Mouse (Mus musculus): ENCODE results near the gene Dhx9. TPM values are rescaled to one million over a fixed set of nuclear protein-coding genes. Genes with fewer than 3 reads are reported as not detected.
"Not testable (repeated sequence)": the region's sequence is repeated elsewhere in the genome, so short reads cannot be mapped to it uniquely, and the experiment has no call there.

Gene Dhx9
- total RNA-seq, 2 experiments from 2014 or later = 73.6 to 92.8 TPM

DNA sequence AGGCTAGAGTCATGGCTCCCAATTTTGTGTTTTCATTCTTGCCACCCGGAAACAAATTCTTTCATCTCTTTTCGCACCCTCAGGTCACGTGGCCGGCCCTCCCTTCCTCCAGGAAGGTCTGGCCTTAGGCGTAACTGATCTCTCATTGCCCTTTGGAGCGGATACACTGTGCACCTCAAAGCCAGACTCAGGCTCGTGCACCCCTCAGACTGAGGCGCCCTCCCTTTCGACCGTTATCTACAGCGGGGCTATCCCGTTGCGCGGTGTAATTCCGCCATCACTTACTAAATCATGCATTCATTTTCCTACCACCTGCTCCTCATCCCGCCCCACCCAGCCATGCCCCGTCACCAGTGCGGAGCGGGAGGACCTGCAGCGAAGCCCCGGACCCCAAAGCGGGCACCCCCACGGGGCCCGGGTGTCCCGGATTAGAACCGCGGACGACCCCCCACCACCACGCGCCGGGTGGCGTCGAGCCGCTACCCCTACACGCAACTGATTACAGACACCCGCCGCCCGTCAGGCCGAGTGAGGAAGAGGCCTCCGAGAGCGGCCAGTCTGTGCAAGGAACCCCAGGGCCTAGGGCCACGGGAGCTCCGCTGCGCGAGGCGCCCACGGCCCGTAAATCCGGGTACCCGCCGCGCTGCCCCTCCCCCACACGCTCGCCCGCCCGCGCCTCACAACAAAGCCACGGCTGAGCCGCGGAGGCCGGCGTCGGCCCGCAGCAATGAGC is 527 bp downstream of the Dhx9 start:
- ATAC-seq (replicated peaks; ENCODE audit: low FRiP score, poor library complexity, severe bottlenecking) = peak; percentile 76

DNA sequence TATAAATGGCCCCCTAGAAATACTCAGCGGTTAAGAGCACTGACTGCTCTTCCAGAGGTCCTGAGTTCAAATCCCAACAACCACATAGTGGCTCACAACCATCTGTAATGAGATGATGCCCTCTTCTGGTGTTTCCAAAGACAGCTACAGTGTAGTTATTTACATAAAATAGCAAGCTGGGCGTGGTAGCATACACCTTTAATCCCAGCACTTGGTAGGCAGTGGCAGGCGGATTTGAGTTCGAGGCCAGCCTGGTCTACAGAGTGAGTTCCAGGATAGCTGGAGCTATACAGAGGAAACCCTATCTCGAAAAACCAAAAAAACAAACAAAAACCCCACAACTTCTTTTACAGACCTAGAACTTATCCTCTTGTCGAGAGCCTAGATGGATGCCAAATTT is 1.3 kb downstream of the Dhx9 start:
- ATAC-seq (replicated peaks; ENCODE audit: low FRiP score, poor library complexity, severe bottlenecking) = not testable (repeated sequence)

DNA sequence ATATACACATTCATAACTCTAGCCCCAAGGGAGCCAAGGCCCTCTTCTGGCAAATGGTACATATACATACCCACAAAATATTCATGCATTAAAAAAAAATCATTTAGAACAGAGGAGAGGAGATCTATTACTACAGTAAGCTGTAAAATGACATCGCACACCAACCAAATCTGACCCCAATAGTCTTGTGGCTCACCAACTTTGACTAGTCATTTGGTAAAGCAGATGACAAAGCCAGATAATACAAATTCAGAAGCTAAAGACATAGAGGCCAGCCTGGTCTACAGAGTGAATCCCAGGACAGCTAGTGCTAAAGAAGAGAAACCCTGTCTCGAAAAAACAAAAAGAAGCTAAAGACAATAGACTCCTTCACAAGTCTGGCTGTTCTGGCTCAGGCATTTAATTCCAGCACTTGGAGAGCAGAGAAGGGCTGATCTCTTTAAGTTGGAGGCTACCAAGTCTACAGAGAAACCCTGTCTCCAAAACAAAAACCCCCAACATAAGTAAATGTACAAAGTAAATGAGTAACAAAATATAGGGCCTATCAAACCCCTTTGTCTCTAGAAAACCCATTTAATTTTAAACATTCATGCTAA is 2.2 kb downstream of the Dhx9 start:
- peak; percentile 36; the same call in 1 of the 2 replicates for ATAC-seq (replicated peaks; ENCODE audit: low FRiP score, poor library complexity, severe bottlenecking)

DNA sequence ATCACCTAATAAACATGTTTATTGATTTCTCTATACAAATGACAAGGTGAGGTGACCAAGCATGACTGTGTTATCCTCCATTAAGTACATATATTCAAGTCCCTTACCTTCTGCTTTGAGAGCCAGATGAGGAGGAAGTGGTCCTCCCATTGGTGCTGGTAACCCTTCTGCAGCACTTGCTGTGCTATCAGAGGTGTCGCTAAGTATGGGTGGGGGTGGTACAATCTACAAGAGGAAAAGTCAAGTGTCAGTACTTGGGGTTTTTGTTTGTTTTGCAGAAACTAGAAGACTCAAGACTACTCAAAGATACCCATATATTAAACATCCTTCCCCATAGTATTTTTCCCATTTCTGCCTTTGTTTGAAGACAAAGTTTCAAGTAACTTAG is 6.4 kb downstream of the Dhx9 start:
- ATAC-seq (replicated peaks; ENCODE audit: low FRiP score, poor library complexity, severe bottlenecking) = no peak

DNA sequence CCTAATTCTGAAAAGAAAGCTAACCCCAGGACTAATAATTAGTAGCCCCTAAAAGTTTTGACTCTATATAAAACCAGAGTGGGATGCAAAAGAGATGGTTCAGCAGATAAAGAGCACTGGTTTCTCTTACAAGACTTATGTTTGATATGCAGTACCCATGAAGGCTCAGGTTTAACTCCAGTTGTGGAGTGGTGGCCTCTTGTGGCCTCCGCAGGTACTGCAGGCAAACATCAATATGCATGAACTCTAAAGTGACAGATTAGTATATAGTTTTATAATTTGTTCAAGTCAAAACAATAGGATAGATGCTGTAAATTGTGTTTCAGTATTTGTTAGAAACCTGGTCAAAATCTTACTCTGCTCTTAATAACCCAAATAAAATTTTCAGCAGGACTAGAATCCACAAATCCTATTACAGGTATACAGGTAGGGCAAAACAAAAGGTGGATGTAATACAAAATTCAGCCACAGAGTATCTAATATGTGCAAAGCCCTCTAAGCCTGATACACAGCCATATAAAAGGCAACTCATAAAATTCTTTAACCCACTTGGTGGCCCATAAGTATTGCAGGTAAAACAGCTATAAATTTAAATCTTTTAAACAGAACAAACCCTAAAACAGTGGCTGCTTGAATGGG is 7.0 kb downstream of the Dhx9 start:
- ATAC-seq (replicated peaks; ENCODE audit: low FRiP score, poor library complexity, severe bottlenecking) = peak; percentile 87

DNA sequence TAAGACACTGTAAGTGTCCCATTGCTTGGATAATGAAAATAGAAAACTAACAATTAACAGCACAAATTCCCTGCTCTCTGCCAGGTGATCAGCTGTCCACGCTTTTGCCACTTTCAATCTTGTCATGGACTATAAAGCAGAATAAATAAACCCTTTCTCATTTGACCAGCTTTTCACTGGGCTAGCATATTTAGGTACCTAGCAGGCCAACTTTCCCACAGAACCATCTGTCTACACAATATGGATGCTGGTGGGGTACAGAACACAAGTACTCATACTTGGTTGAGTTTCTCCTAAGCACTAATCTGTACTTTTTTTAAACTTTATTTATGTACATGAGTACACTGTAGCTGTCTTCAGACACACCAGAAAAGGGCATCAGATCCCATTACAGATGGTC is 8.2 kb downstream of the Dhx9 start:
- no peak for ATAC-seq (replicated peaks; ENCODE audit: low FRiP score, poor library complexity, severe bottlenecking)

DNA sequence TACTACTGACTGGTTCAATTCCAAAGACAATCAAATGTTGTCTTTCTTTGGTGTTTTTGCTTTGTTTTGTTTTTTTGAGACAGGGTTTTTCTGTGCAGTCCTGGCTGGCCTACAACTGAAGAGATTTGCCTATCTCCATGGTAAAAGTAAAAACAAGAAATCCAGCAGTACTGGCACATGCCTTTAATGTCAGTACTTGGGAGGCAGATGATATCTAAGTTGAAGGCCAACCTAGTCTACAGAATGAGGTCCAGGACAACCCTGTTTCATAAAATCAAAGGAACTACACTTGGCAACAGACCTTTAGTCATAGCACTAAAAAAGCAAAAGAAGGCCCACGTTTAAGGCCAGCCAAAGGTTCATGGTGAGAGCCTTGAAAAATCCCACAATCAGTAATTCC is 25.7 kb downstream of the Dhx9 start:
- no peak for ATAC-seq (replicated peaks; ENCODE audit: low FRiP score, poor library complexity, severe bottlenecking)

DNA sequence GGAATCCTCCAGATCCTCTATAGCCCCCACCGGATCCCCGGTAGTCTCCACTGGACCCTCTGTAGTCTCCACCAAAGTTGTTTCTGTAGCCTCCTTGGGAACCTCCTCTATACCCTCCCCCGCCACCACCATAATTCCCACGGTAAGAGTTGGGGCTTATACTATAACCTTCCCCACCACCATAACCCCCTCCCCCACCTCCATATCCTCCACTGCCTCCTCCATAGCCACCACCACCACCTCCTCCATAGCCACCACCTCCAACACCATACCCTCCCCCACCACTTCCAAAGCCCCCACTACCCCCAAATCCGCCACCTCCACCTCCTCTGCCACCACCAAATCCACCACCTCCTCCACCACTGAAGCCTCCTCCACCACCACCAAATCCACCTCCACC is 31.3 kb downstream of the Dhx9 start:
- ATAC-seq (replicated peaks; ENCODE audit: low FRiP score, poor library complexity, severe bottlenecking) = no peak

DNA sequence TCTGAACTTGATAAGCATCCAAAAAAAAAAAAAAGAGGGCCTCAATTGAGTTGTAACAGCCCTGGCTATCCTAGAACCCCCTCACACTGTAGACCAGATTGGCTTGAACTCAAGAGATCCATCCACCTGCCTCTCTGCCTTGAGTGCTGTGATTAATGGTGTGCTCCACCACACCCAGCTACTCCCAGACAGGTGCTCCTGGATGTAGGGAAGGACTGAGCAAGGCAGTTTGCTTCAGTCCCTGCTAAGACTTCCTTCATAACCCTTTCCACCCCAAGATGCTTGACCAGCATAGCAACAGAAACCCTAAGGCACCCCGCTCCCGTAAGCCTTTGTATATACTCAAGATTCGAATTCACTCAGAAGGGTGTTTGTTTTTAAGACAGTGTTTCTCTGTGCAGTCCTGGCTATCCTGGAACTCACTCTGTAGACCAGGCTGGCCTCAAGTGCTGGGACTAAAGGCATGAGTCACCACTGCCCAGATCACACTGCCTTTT is 34.3 kb downstream of the Dhx9 start:
- ATAC-seq (replicated peaks; ENCODE audit: low FRiP score, poor library complexity, severe bottlenecking) = no peak

DNA sequence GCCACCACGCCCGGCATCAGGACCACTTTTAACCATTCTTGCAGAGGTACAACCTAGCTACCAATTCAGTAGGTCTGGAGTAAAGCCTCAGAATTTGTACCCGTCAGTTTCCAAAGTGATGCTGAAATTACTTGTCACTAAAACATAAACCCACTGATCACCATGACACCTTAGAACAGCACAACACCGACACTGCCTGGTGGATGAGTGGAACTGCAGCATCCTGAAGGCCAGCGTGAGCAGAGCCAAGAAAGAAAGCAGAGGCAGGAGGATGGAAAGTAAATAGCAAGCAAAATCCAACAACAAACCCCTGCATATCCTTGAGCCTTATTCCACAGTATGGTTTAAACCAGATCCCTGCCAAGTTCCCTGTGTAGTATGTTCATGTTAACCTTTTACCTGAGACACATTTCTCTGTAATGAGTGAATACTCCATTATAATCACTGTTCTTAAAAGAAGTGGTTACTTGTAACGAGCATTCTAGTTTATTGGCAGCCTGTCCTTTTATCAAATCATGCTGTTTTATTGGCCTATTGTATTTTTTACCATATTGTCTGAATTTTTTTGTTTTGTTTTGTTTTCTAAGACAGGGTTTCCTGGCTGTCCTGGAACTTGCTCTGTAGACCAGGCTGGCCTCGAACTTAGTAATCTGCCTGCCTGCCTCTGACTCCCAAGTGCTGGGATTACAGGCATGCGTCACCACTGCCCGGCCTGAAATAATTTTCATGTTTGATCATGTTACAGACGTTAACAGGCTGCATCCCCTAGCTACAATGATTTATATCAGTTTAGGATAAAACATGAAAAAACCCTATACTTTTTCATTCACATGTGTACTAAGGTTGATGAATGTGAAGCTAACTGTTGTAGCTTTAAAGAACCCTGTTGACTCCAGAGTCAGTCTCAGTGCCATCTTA is 36.0 kb downstream of the Dhx9 start:
- ATAC-seq (replicated peaks; ENCODE audit: low FRiP score, poor library complexity, severe bottlenecking) = peak; percentile 83

DNA sequence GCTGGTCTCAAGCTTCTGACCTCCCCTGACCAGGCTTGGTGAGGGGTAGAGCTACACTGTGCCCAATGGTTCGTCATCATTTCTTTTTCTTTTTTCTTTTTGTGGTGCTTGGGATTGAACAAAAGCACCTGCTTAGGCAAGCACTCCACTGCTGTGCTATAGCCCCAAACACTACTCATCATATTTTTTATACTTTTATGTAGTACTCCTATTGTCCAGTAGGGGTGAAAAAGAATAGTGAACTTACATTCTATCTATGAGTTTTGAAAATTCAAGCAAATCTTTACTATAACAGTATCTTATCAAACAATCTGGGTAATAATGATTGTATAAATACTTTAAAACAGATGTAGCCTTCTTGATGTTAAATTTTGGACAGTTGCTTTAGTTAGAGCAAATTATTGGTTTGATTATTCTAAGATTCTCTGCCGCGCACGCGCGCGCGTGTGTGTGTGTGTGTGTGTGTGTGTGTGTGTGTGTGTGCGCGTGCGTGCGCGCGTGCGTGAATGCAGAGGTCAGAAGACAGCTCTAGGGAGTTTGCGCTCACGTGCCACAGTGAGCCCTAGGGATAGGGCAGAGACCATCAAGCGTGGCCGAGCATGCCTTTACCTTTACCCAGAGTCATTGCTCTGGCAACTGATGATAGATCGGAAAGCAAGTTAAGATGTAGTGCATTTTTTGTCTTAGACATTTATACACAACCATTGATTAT is 41.2 kb downstream of the Dhx9 start:
- ATAC-seq (replicated peaks; ENCODE audit: low FRiP score, poor library complexity, severe bottlenecking) = no peak; the same call in 1 of the 2 replicates

DNA sequence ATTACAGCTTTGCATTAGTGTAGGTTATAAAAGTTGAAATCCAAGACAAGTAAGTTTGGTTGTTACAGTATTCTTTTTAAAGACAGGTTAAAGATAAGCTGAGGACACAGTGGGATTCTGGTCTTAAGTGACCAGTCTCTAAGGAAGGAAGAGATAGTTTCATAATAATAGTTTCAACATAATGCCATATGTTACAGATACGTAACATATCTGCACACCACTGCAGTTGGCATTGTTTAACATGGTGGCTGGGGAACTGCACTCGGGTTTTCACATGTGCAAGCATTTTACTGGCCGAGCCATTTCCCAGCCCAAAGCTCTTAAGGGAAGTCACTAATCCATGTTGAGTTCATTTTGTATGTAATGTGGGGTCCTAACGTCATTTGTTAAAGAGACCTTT is 43.8 kb downstream of the Dhx9 start:
- ATAC-seq (replicated peaks; ENCODE audit: low FRiP score, poor library complexity, severe bottlenecking) = no peak

DNA sequence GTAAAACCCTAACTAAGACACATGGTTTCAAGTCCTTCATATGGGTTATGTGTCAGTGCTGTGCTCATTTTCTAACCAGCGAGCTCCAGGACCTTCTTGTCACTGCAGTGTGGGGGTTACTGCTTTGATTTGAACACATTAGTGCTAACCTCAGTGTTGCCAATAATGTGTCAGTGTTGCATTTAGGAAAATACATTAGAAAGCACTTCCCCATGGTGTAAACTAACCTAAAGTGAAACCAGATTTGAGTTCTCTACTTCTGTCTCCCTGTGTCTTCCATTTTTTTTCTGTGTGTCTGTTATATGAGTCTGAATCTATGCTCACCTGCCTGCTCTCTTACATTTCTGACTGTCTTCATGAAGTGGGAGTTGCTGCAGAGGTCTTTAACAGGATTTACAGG is 44.4 kb downstream of the Dhx9 start:
- no peak for ATAC-seq (replicated peaks; ENCODE audit: low FRiP score, poor library complexity, severe bottlenecking)

DNA sequence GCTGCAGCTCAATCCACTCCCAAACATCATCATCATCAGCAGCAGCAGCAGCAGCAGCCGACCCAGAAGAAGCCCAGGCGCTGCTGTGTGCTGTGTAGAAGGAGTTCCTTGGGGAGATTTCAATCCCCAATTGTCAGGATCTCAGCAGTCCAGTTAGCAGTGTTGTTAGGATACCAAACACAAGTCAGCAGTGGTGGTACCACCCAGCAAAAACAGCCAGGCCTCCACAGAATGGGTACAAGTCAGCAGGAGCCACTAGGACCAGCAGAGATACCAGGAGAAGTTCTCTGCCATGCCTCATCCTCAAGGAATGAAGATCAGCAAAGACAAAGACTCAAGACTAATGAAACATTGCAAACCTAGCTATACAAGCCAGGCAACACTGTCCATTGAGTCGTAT is 45.8 kb downstream of the Dhx9 start:
- no peak for ATAC-seq (replicated peaks; ENCODE audit: low FRiP score, poor library complexity, severe bottlenecking)

DNA sequence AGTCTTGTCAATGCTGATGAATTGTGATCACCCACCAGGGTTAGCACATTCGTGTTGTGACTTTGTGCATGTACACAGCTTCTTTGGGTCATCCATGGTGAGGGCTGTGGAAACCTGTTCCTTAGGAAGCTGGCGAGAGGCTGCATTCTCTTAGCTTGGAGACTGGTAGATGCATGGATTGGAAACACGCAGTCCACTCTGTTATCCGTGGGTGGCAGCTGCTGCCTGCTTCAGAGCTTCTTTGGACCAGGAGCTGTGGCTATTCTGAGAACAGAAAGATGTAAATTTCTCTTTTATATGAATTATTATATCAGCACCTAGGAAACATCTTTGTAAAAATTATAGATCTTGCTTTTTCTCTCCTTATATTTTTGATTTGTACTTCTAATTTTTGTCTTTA is 46.7 kb downstream of the Dhx9 start:
- ATAC-seq (replicated peaks; ENCODE audit: low FRiP score, poor library complexity, severe bottlenecking) = no peak

DNA sequence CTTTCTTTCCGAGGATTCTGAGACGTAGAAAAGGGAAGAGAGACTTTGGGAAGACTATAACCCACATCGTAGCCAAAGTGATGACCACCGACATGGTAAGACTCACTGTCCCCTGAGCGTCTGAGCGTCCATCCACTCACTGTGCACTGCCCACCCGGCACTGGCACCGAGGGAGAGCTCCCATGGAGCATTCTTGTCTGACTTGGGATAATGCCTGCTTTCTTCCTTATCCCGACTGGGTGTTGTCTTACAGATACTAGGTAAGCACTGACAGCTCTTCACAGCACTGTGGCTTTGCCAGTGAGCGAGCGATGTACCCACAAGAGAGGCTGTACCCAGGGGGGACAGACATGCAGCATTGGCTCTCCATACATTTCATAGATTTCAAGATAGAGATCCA is 49.9 kb downstream of the Dhx9 start:
- no peak for ATAC-seq (replicated peaks; ENCODE audit: low FRiP score, poor library complexity, severe bottlenecking)

DNA sequence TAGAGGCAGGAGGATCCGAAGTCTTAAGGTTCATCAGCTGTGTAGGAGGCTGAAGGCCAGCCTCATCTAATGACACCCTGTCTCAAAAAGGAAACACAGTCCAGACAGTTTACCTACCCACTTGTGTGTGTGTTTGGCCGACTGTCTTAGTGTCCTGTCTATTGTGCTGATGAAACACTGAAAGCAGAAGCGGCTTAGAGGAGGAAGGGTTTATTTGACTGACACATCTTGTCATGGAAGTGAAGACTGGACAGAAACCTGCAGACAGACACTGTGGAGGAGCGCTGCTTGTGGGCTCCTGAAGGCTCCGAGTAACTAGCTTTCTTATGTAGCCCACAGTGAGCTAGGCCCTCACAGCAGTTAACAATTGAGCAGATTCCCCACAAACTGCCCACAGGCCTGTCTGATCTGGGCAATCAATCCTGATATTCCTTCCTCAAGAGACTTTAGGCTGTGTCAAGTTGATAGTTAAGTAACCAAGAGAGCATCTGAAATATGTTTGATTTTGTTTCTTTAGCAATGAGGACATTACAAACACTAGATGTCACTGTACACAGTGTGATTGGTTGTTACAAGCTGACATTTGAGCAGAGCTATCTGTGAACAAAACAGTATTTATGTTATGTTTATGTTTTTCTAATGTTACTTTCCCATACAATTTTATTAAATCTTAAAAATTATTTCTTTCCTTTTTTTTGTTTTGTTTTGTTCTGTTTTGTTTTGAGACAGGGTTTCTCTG is 53.4 kb downstream of the Dhx9 start:
- ATAC-seq (replicated peaks; ENCODE audit: low FRiP score, poor library complexity, severe bottlenecking) = no peak

DNA sequence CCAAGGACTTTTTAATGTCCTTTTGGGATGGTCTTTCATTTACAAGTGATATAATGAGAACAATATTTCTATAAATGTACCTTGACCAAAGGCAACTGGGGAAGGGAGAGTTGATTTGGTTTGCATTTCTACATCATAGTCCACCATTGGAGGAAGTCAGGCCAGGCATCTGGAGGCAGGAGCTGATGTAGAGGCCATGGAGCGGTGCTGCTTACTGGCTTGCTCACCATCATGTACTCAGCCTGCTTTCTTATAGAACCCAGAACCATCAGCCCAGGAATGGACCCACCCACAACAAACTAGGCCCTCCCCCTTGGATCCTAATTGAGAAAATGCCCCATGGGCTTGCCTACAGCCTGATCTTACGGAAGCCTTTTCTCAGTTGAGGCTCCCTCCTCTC is 55.1 kb downstream of the Dhx9 start:
- ATAC-seq (replicated peaks; ENCODE audit: low FRiP score, poor library complexity, severe bottlenecking) = no peak

DNA sequence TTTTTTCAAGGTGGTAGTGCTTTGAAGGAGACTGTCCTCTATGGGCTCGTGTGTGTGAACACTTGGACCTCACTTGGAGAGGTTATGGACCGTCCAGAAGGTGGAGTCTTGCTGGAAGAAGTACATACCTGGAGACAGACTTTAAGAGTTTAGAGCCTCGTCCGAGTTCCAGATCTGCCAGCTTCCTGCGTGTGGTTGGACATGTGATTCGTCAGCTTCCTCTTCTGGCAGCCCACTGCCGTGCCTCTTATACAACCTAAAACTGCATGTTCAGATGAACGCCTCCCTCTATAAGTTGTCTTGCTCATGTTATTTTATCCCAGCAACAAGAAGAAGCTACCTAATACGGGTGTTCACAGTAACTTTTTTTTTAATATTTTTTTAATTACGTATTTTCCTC is 55.8 kb downstream of the Dhx9 start:
- no peak for ATAC-seq (replicated peaks; ENCODE audit: low FRiP score, poor library complexity, severe bottlenecking)
